Mouse (Mus musculus) bone marrow, adult 2 months (tissue): ENCODE data around the gene Rpl3. TPM values are rescaled to one million over a fixed set of nuclear protein-coding genes. Genes with fewer than 3 reads are reported as not detected.

Experiments used
- H3K27ac ChIP-seq: fragments of 200-500 bp; 2 replicates; pipeline ENCODE4 v1.5.1; 2012; ENCODE audit warnings: low read depth, mild to moderate bottlenecking, control low read depth, inconsistent platforms, low read length; ENCODE audit not compliant: control insufficient read depth, poor library complexity, insufficient read depth
- H3K4me1 ChIP-seq: fragments of 200-500 bp; 2 replicates; pipeline ENCODE4 v1.6.1; 2011; ENCODE audit warnings: low read length; ENCODE audit not compliant: control insufficient read depth, insufficient read depth
- H3K4me3 ChIP-seq: fragments of 200-500 bp; replicated peaks from 2 replicates; pipeline ENCODE3; 2011; ENCODE audit warnings: mild to moderate bottlenecking, low read depth, low read length, control low read depth; ENCODE audit not compliant: control insufficient read depth
- CTCF ChIP-seq: fragments of 200-500 bp; IDR thresholded peaks from 2 replicates; pipeline ENCODE4 v1.5.1; 2011; ENCODE audit warnings: low read length, control low read depth; ENCODE audit not compliant: control insufficient read depth, insufficient read depth
- POLR2A ChIP-seq: fragments of 200-500 bp; IDR thresholded peaks from 2 replicates; pipeline ENCODE4 v1.6.1; 2011; ENCODE audit warnings: low read depth, mild to moderate bottlenecking, control low read depth, low read length, borderline replicate concordance; ENCODE audit not compliant: control insufficient read depth
- WGBS: fragments of 180-500 bp; shearing (Covaris S2); methylation state at CpG from one replicate; pipeline ENCODE4 v1.1.7; 2018; 5-methylcytosine and 5-hydroxymethylcytosine counted together
- polyA plus RNA-seq: library from polyadenylated mRNA; stranded (reverse); fragments of >200 nt; gene quantifications from 2 replicates; pipeline ENCODE4 v1.2.4, GENCODE M21; 2011; ENCODE audit warnings: low replicate concordance; ENCODE audit not compliant: missing spikeins, insufficient read depth, insufficient read length

Gene Rpl3
- polyA plus RNA-seq, 1 experiment, result 1,315 TPM

DNA sequence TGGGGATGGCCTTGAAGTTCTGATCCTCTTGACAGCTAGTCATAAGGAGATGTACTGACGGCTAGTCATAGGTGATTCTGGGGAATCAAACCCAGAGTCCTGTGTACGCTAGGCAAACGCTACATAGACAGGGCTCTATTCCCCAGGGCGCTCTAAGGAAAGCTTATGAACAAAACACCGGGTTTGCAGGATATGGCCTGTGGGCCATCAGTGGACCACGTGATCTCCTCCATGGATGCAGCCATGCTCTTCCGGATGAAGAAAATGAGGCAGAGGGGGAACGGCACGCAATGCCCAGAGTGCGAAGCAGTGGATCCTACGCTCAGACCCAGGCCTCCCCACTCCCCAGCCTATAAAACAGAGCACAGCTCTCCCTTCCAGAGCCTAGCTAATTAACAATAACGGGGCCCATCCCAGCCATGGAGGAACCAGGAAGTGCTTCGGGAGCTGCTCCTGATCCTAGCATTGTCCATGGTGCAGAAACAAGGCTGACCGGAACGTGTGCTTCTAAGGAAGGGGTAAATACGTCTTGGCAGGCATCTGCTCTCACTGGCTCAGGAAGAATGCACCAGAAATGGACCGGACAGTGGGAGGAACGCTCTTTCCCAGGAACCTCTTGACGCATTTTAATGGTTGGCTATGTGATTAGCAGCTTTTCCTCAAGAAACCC lies 40.4 kb downstream of the Rpl3 start:
- Histone ChIP-seq H3K4me1 (no peaks in the 10 kb centered on the region; the same call in 1 of the 2 replicates), H3K4me3 (no peak overlapping the region), H3K27ac (no peak overlapping the region)
- 71% methylated on average over 19 of the region's 19 CpGs for WGBS
- TF ChIP-seq CTCF, result no peak
- TF ChIP-seq POLR2A, result no peak

DNA sequence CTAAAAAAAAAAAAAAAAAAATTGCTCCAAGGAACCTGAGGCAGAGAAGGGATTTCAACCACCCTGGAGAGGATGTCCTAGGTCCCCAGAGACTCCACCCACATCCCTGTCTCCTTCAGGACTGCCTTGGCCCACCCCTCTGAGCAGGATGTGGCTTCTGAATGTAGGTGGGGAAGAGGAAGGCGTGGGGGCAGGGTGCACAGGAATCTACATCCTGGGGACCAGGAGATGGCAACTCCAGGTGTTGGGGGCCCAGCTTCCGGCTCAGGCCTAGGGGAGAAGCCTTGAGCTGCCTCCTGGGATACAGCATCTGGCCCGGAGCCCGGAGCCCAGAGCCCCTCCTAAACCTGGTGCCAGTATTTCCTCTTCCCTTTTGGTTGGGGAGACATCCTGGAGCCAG lies 41.6 kb downstream of the Rpl3 start:
- Histone ChIP-seq H3K4me3 (no peak overlapping the region), H3K27ac (no peak overlapping the region), H3K4me1 (no peaks in the 10 kb centered on the region; the same call in 1 of the 2 replicates)
- no peak for TF ChIP-seq CTCF
- no peak for TF ChIP-seq POLR2A
- WGBS, result 25% methylated on average over 4 of the region's 4 CpGs

DNA sequence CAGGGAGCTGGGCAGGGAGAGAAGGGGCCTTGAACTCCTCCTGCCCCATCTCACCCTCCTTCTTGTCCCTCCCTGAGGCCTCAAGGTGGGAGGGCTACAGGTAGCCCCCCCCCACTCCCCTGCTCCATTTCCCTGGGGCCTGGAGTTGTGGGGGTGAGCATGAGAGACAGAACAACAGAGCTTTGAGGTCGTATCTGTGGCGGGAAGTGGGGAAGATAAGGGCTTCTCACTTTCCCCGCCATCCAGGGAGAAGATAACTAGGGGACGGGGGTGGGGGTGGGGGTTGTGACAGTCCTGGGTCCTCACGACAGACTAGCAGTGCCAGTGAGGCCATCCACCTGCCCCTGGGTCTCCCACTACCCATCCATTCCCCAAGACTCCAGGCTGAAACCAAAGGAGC lies 43.7 kb downstream of the Rpl3 start:
- 27% methylated on average over 5 of the region's 5 CpGs for WGBS

DNA sequence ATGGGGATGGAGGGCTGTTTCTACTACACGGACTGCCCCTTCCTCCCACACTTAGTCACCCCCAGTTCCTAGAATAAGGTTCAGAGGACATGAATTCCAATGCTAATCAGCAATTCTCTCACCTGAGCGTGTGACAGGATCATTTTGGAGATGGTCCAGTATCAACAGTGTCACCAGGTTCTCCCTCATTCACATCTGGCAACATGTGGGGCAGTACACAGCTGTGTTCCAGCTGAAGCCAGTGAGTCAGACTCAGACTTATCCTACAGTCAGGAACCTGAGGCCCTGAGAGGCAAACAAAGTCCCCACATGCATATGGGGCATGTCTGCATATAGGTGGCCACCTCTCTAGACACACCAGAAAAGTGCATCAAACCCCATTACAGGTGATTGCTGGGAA lies 44.4 kb downstream of the Rpl3 start:
- 83% methylated on average over 2 of the region's 2 CpGs for whole genome bisulfite sequencing
- TF ChIP-seq CTCF (no peak), POLR2A (no peak)
- no peak overlapping the region for H3K27ac ChIP-seq
- no peak overlapping the region for H3K4me3 ChIP-seq
- H3K4me1 ChIP-seq, result no peaks in the 10 kb centered on the region

More for the DNA sequence above, 43.7 kb downstream of the Rpl3 start:
- no peak for TF ChIP-seq CTCF
- no peak for TF ChIP-seq POLR2A
- H3K27ac ChIP-seq, result no peak overlapping the region
- H3K4me1 ChIP-seq, result no peaks in the 10 kb centered on the region
- H3K4me3 ChIP-seq, result no peak overlapping the region

DNA sequence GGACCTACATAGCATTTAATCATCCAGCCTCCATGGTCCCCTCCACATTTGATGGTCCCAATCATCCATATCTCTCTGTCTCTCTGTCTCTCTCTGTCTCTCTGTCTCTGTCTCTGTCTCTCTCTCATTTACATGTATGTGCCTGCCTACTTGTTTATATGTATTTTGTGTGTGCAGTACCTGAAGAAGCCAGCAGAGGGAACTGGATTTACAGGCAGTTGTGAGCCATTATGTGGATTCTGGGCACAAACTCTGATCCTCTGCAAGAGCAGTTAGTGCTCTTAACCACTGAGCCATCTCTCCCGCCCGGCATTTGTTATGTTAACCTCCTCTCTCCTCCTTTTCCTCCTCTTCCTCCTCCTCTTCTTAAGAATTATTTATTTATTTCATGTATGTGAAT lies 45.9 kb downstream of the Rpl3 start:
- 96% methylated on average over 2 of the region's 2 CpGs for WGBS
- H3K4me3 ChIP-seq, result no peak overlapping the region
- TF ChIP-seq POLR2A, result no peak
- TF ChIP-seq CTCF, result no peak
- H3K4me1 ChIP-seq, result no peaks in the 10 kb centered on the region
- no peak overlapping the region for H3K27ac ChIP-seq

DNA sequence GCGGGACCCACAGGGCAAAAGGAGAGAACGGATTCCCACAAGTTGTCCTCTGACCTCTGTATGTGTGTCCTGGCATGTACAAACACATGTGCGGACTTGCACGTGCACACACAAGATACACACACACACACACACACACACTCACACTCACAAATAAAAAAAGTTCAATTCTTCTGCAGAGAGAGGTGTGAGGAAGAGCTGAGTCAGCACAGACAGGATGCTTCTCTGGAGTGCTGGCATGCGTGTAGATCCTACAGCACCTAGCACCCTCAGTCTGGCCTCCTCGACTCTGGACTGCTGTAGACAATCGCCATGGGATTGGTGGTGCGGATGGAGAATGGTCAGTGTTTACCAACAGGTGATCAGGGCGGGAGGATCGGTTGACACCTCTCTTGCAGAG lies 47.4 kb downstream of the Rpl3 start:
- Histone ChIP-seq H3K4me1 (no peaks in the 10 kb centered on the region), H3K4me3 (no peak overlapping the region), H3K27ac (no peak overlapping the region)
- TF ChIP-seq POLR2A, result no peak
- 66% methylated on average over 10 of the region's 10 CpGs for WGBS

DNA sequence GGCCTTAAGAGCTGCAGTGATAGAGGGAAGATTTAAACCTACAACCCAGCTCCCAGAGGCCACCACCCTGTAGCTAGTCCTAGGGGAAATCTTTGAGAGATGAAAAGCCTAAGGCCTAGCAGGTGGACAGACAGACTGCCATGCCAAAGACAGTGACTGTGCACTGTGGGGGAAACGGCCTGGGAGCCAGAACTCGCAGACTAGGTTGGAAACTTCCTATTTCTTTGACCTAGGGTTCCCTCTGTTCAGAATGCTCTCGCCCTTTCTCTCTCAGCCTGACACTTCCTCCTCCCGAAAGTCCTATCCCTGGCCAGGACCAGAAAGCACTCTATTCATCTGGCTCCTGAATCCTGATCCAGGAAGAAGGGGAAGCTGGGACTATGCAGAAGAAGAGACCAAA lies 49.5 kb downstream of the Rpl3 start:
- Histone ChIP-seq H3K27ac (no peak overlapping the region), H3K4me3 (no peak overlapping the region), H3K4me1 (no peaks in the 10 kb centered on the region)
- 5% methylated on average over 4 of the region's 4 CpGs for whole genome bisulfite sequencing
- no peak for TF ChIP-seq POLR2A
- TF ChIP-seq CTCF, result no peak

DNA sequence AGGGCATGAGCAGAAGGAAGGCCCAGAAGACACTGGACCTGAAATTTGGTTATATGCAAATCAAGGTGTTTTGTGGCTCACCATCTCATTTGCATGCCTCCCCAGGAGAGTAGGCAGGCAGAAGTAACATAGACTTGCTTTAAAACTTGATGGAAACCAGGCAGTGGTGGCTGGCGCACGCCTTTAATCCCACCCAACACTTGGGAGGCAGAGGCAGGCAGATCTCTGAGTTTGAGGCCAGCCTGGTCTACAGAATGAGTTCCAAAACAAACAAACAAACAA lies 53.6 kb downstream of the Rpl3 start:
- 91% methylated on average over 2 of the region's 2 CpGs for WGBS

DNA sequence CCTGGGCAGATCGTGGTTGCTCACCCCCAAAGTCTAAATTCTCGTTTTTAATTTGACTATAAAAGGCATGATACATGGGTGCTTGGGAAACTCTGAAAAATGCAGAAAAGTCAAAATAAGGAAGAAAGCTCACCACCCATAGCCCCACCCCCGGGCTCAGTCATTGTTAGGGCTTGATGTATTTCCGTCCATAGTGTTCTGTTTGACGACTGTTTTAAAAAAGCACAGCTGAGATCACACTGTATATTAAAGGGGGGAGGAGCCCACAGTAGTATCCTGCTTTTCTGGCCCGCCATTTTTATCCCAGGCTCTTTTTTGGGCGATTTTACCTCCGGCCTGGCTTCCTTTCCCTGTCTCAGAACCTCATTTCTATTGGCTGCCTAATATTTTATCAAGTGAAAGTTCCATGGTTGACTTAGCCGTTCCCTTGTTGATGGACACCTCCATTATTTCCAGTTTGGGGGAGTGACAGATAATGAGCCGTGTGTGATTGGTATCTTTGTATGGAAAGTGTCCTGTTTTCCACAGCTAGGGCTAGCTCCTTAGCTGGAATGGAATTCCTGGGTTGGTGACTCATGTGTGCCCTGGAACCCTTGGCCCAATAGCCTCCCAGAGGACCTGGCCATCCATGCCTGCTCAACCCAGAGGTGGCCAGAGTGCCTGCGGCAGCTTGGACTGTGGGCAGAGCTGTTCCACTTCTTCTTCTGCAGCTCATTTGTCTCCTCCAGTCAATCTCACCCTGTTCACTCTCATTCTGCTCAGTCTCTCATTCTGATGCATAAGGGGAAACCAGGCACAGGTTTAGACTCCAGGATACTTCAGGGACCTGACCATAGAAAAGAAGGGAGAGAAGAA lies 54.2 kb downstream of the Rpl3 start:
- no peak for TF ChIP-seq CTCF
- no peak overlapping the region for H3K27ac ChIP-seq

More for the DNA sequence above, 53.6 kb downstream of the Rpl3 start:
- Histone ChIP-seq H3K4me3 (no peak overlapping the region), H3K4me1 (no peaks in the 10 kb centered on the region), H3K27ac (no peak overlapping the region)
- TF ChIP-seq POLR2A (no peak), CTCF (no peak)

More for the DNA sequence above, 54.2 kb downstream of the Rpl3 start:
- WGBS, result 41% methylated on average over 11 of the region's 11 CpGs
- H3K4me1 ChIP-seq, result no peaks in the 10 kb centered on the region
- no peak overlapping the region for H3K4me3 ChIP-seq
